Mouse (Mus musculus): ENCODE data around the gene Tcf19.

- TF ChIP-seq CTCF (IDR thresholded peaks at IDR 0.05; ENCODE audit: borderline replicate concordance, extremely low read depth, insufficient read depth, insufficient read length): no peak
- TF ChIP-seq POLR2A (IDR thresholded peaks at IDR 0.05; ENCODE audit: borderline replicate concordance, extremely low read depth, insufficient read depth, insufficient read length, poor library complexity, severe bottlenecking): no peak
These were observed 37.7 kb upstream of the Tcf19 start for GRCm38 (mm10) chr17:35554321-35554720.
